Mouse (Mus musculus): ENCODE results near the gene Zfyve21.

GRCm38 (mm10) chr12:111813111-111813765, 732 bp upstream of the Zfyve21 start:
- TF ChIP-seq POLR2A (IDR thresholded peaks at IDR 0.05; ENCODE audit: low read depth, low read length) (no peak), CTCF (IDR thresholded peaks at IDR 0.05; ENCODE audit: extremely low read depth, insufficient read length, insufficient replicate concordance, low read depth, low read length) (no peak)

Measured in small intestine, adult 2 months (tissue).